23 mouse cellular contexts compared by ENCODE assay signal in the genomic region with DNA sequence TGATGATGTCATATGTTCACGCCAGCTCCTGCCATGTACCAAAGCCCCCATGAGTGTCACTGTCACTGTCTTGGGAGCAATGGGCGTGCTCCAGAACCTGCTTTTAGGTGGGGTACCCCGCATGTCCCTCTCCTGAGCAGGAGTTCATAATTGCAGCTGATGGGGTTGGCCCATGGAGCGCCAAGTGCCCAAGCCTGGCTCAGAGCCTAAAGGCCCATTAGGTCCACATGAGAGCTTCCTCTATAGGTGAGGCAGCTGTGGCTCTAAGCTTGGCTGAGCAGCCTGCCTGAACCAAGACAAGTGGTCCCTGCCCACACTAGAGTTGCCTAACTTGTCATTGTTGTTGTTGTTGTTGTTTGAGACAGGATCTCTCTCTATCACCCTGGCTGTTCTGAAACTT. TPM values are rescaled to one million over a fixed set of nuclear protein-coding genes. Genes with fewer than 3 reads are reported as not detected.
DNase-seq lines count a peak whose midpoint lies in the region; ATAC-seq and TF ChIP-seq lines count a peak whose summit lies in the region.
"Had no signal": no experiment of that assay in that cellular context is flagged by ENCODE, and none has a peak within 500 bp of the region (broad histone marks: within the 10 kb centered on the region; RNA-seq: fewer than 3 reads in every experiment).

No protein-coding gene starts in this region.

- intact Hi-C loops in heart, adult 2 months (cut with DNase I): no loop called here

- H3K79me2 ChIP-seq in heart, adult 2 months (replicated peaks; ENCODE audit: control insufficient read depth, insufficient read depth, low read length): no peaks in the 10 kb centered on the region

- peaks cover 70% of the 10 kb centered on the region for H3K4me1 ChIP-seq in heart, embryonic 13.5 days
- H3K4me1 ChIP-seq in heart, adult 2 months (ENCODE audit: control insufficient read depth, insufficient read depth, low read length): no peaks in the 10 kb centered on the region; the same call in 1 of the 2 replicates
- H3K4me1 ChIP-seq in lung, adult 2 months (ENCODE audit: control insufficient read depth, insufficient read depth, low read length): 0 out of 2 replicates have a peak, but pooled peaks cover 6% of the 10 kb centered on the region
- peaks cover 20 to 56% of the 10 kb centered on the region in 2 experiments for H3K4me1 ChIP-seq in ES-E14 (ENCODE audit: control insufficient read depth in 2 of 2, insufficient read depth in 2 of 2, low read length in 2 of 2, poor library complexity in 1 of 2)

- H3K4me3 ChIP-seq in heart, embryonic 13.5 days: no peak overlapping the region
- no peak overlapping the region for H3K4me3 ChIP-seq in heart, adult 2 months
- no peak overlapping the region for H3K4me3 ChIP-seq in lung, adult 2 months (replicated peaks; ENCODE audit: extremely low read depth, low read depth, low read length)
- H3K4me3 ChIP-seq in ES-E14 (ENCODE audit: insufficient read depth in 1 of 2, low read depth in 1 of 2, low read length in 2 of 2, poor library complexity in 1 of 2, severe bottlenecking in 1 of 2): no peak overlapping the region
- H3K4me3 ChIP-seq: hindbrain, embryonic 12.5 days; liver, embryonic 13.5 days; midbrain, embryonic 15.5 days; neural tube, embryonic 12.5 days had no signal

- no peak for TF ChIP-seq EP300 in heart, adult 2 months (IDR thresholded peaks at IDR 0.05; ENCODE audit: insufficient read depth, low read depth, low read length)

- no peak for ATAC-seq in heart, embryonic 13.5 days (ENCODE audit: extremely low read depth, insufficient number of reproducible peaks, low FRiP score, low TSS enrichment)
- ATAC-seq: activated CD4-positive, CD25-positive, alpha-beta regulatory T cell, adult 4 months; CD4-positive, CD25-positive, alpha-beta regulatory T cell, adult 4 months; forebrain, embryonic 16.5 days; midbrain, embryonic 15.5 days had no signal

- H3K9me3 ChIP-seq in heart, embryonic 13.5 days: no peaks in the 10 kb centered on the region
- no peaks in the 10 kb centered on the region for H3K9me3 ChIP-seq in ES-E14 (ENCODE audit: control insufficient read depth, insufficient read depth, low read depth, low read length)
- H3K9me3 ChIP-seq: hindbrain, embryonic 12.5 days; liver, embryonic 13.5 days; midbrain, embryonic 15.5 days; neural tube, embryonic 12.5 days had no signal

- peak overlapping the region; percentile 67 for H3K27ac ChIP-seq in heart, embryonic 13.5 days (replicated peaks)
- H3K27ac ChIP-seq in heart, adult 2 months: no peak overlapping the region
- no peak overlapping the region for H3K27ac ChIP-seq in ES-E14 (ENCODE audit: insufficient read depth, low read depth, low read length, poor library complexity, severe bottlenecking)
- H3K27ac ChIP-seq: hindbrain, embryonic 12.5 days; liver, embryonic 13.5 days; macrophage; midbrain, embryonic 15.5 days; neural tube, embryonic 12.5 days had no signal

- H3K9ac ChIP-seq in heart, embryonic 13.5 days: no peak overlapping the region
- H3K9ac ChIP-seq in heart, adult 2 months (ENCODE audit: low read depth, low read length): no peak overlapping the region
- peak overlapping the region; percentile 39; the same call in 1 of the 2 replicates for H3K9ac ChIP-seq in ES-E14 (ENCODE audit: insufficient read depth, low read depth, low read length, poor library complexity, severe bottlenecking)
- H3K9ac ChIP-seq: hindbrain, embryonic 12.5 days; liver, embryonic 13.5 days; midbrain, embryonic 15.5 days; neural tube, embryonic 12.5 days had no signal

- TF ChIP-seq CTCF in heart, adult 2 months (IDR thresholded peaks at IDR 0.05): no peak
- TF ChIP-seq CTCF in lung, adult 2 months (IDR thresholded peaks at IDR 0.05; ENCODE audit: insufficient read depth, low read length): no peak

- H3K27me3 ChIP-seq in heart, embryonic 13.5 days (replicated peaks): no peaks in the 10 kb centered on the region; the same call in 1 of the 2 replicates
- no peaks in the 10 kb centered on the region for H3K27me3 ChIP-seq in heart, adult 2 months (ENCODE audit: control insufficient read depth, insufficient read depth, low read length)
- H3K27me3 ChIP-seq: midbrain, embryonic 15.5 days had no signal

- no peak for DNase-seq in heart, adult 2 months
- peak; percentile 33 for DNase-seq in lung, adult 2 months
- DNase-seq in lung, postnatal 25 days (ENCODE audit: low spot score): no peak
- DNase-seq in ES-E14 (ENCODE audit: low read depth, low spot score): no peak
- DNase-seq in lung, postnatal 36 days: peak; percentile 30
- DNase-seq in cerebellum, adult 9-11 months: no peak
- DNase-seq: adrenal gland, adult 8-10 months; cerebellum, adult 8-10 months; gastrocnemius, postnatal 10 days; heart, postnatal 10 days; kidney, adult 11 months; layer of hippocampus, adult 9-11 months; liver, embryonic 13.5 days had no signal

- peaks cover 6% of the 10 kb centered on the region; the same call in 1 of the 2 replicates for H3K36me3 ChIP-seq in heart, embryonic 13.5 days
- H3K36me3 ChIP-seq in heart, adult 2 months (ENCODE audit: control insufficient read depth, insufficient read depth, low read length): no peaks in the 10 kb centered on the region
- peaks cover 12% of the 10 kb centered on the region for H3K36me3 ChIP-seq in ES-E14 (ENCODE audit: control insufficient read depth, insufficient read depth, low read length, poor library complexity, severe bottlenecking)
- H3K36me3 ChIP-seq: hindbrain, embryonic 12.5 days; liver, embryonic 13.5 days; midbrain, embryonic 15.5 days; neural tube, embryonic 12.5 days had no signal

- H3K4me2 ChIP-seq in heart, embryonic 13.5 days: no peak overlapping the region
- H3K4me2 ChIP-seq: hindbrain, embryonic 12.5 days; liver, embryonic 13.5 days; midbrain, embryonic 15.5 days; neural tube, embryonic 12.5 days had no signal

- 67% methylated on average over 4 of the region's 4 CpGs for WGBS in heart, embryonic 13.5 days
- 94% methylated on average over 4 of the region's 4 CpGs for WGBS in heart, adult 2 months
- 82% methylated on average over 4 of the region's 4 CpGs for WGBS in lung, adult 2 months

- in situ Hi-C loops in ES-E14 (cut with MboI; ENCODE audit: low sequenced_read_pairs in 2 of 2, unreplicated experiment in 2 of 2): no loop called here

- TF ChIP-seq POLR2A in heart, adult 2 months (IDR thresholded peaks at IDR 0.05; ENCODE audit: insufficient read depth, low read depth, low read length): no peak
- TF ChIP-seq POLR2A in lung, adult 2 months (IDR thresholded peaks at IDR 0.05; ENCODE audit: borderline replicate concordance, extremely low read depth, low read depth, low read length): no peak

TF ChIP-seq in ES-E14, 5 proteins besides CTCF, POLR2A, EP300 and RAD21:
- TF ChIP-seq HCFC1 (IDR thresholded peaks at IDR 0.05; ENCODE audit: borderline replicate concordance, insufficient read depth, low read length) (no peak), ZNF384 (IDR thresholded peaks at IDR 0.05; ENCODE audit: low read depth, low read length) (no peak), ZC3H11A (IDR thresholded peaks at IDR 0.05; ENCODE audit: borderline replicate concordance, low read depth, low read length) (no peak), CHD2 (IDR thresholded peaks at IDR 0.05; ENCODE audit: low read depth, low read length) (no peak), MAFK (IDR thresholded peaks at IDR 0.05; ENCODE audit: insufficient read depth, low read depth, low read length) (no peak)

RNA-seq across cellular contexts. Expression of a gene that starts 26.6 kb away (rescaled TPM):
- polyA plus RNA-seq in heart, embryonic 13.5 days (2015; fragmentation: Nextera tagmentation; extraction: Ambion mirVana): 4.4 and 4.8 TPM in 2 replicates
- total RNA-seq in heart, adult 2 months (2021): under 1 TPM; 0.08 to 0.14 TPM
- polyA plus RNA-seq in heart, adult 2 months (2012; rRNA removed): 0.04 TPM in 1 of 2 replicates, not detected in the other
- polyA plus RNA-seq in lung, adult 2 months (2012; rRNA removed): 0.11 and 6.3 TPM in 2 replicates
- total RNA-seq in ES-E14 (2012; rRNA removed): 6.2 and 6.7 TPM in 2 replicates
- total RNA-seq: granulocyte monocyte progenitor cell, adult 5-6 weeks; MEL had no signal
- polyA plus RNA-seq: activated CD4-positive, CD25-positive, alpha-beta regulatory T cell, adult 4 months; CD4-positive, CD25-positive, alpha-beta regulatory T cell, adult 4 months; macrophage had no signal

RNA-seq across cellular contexts. Expression of a gene that starts 52.0 kb away (rescaled TPM):
- 3.0 and 3.2 TPM in 2 replicates for polyA plus RNA-seq in heart, embryonic 13.5 days (2015; fragmentation: Nextera tagmentation; extraction: Ambion mirVana)
- 10 to 100 TPM; 35.0 to 41.5 TPM for total RNA-seq in heart, adult 2 months (2021)
- 27.0 and 39.4 TPM in 2 replicates for polyA plus RNA-seq in heart, adult 2 months (2012; rRNA removed)
- 58.2 and 84.6 TPM in 2 replicates for polyA plus RNA-seq in lung, adult 2 months (2012; rRNA removed)
- total RNA-seq in ES-E14 (2012; rRNA removed): 15.3 and 35.0 TPM in 2 replicates

RNA-seq across cellular contexts. Expression of a gene that starts 52.2 kb away (rescaled TPM):
- polyA plus RNA-seq in heart, embryonic 13.5 days (2015; fragmentation: Nextera tagmentation; extraction: Ambion mirVana): 0.11 and 0.32 TPM in 2 replicates
- not detected for total RNA-seq in heart, adult 2 months (2021)
- polyA plus RNA-seq in heart, adult 2 months (2012; rRNA removed): 0.12 and 0.25 TPM in 2 replicates
- 1.3 and 1.4 TPM in 2 replicates for polyA plus RNA-seq in lung, adult 2 months (2012; rRNA removed)
- total RNA-seq in ES-E14 (2012; rRNA removed): 0.09 and 0.26 TPM in 2 replicates
- total RNA-seq: gastrocnemius, postnatal 10 days; granulocyte monocyte progenitor cell, adult 5-6 weeks; heart, postnatal 10 days; MEL had no signal
- polyA plus RNA-seq: CD4-positive, CD25-positive, alpha-beta regulatory T cell, adult 4 months; forebrain, embryonic 16.5 days; liver, embryonic 13.5 days had no signal

Comparison
In these comparisons a context has a peak if more than half of its experiments do, and no peak if none do; other contexts are left out.
1. DNase-seq: peak in lung, adult 2 months (single experiment) and lung, postnatal 36 days (single experiment); none in heart, adult 2 months (0 of 2), lung, postnatal 25 days (single experiment), ES-E14 (single experiment) and cerebellum, adult 9-11 months (single experiment).